Mouse (Mus musculus): ENCODE measurements around the gene Sult1b1. TPM values are rescaled to one million over a fixed set of nuclear protein-coding genes. Genes with fewer than 3 reads are reported as not detected.
"Not testable (repeated sequence)": the region's sequence is repeated elsewhere in the genome, so short reads cannot be mapped to it uniquely, and the experiment has no call there.

Sult1b1 gene
- polyA plus RNA-seq, 1 experiment from 2014 or later, result not detected

- 33% methylated on average over 1 of the region's 1 CpGs for WGBS
- no peak for ATAC-seq
- no peak overlapping the region for H3K27ac ChIP-seq (ENCODE audit: low read depth, low read length)
Measured at GRCm38 (mm10) chr5:87550935-87551334, 12.9 kb upstream of the Sult1b1 start.

DNA sequence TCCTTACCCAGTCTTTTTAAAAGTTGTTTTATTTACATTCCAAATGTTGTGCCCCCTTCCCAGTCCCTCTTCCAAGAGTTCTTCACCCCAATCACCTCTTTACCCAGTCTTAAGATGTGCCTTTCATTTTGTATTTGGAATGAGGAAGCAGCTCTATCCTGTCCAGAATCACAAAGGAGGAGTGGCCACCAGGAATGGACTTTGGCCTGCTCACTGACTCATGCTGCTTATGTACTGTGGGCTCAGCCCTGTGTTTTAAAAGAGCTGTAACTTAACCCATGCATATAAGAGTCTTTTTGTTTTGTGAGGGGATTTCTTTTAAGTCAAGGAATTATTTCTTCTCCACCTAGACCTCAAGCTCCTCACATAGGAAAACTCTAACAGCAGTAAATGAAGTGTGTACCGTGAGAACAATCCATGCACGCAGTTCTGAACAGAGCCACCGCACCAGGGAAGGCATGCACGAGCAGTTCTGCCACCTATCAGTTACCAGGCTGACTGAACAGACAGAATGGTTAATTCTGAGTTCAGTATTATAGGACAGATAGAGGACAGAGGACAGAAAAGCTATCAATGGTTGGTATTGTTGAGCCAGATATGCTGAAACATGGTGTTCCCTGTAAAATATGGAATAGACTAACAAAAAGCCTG, 1.9 kb downstream of the Sult1b1 start:
- no peaks in the 10 kb centered on the region for H3K27me3 ChIP-seq (replicated peaks; ENCODE audit: control insufficient read depth, insufficient read depth, low read length)
- H3K27ac ChIP-seq (ENCODE audit: low read depth, low read length), result no peak overlapping the region
- H3K4me2 ChIP-seq (ENCODE audit: low read length), result no peak overlapping the region
- H3K36me3 ChIP-seq (ENCODE audit: control insufficient read depth, insufficient read depth, low read length), result no peaks in the 10 kb centered on the region
- H3K4me3 ChIP-seq (ENCODE audit: low read length), result no peak overlapping the region
- H3K9ac ChIP-seq (ENCODE audit: low read depth, low read length), result no peak overlapping the region
- H3K4me1 ChIP-seq (ENCODE audit: control insufficient read depth, insufficient read depth, low read depth, low read length), result no peaks in the 10 kb centered on the region
- H3K9me3 ChIP-seq (ENCODE audit: control insufficient read depth, low read length), result no peaks in the 10 kb centered on the region
- 66% methylated on average over 4 of the region's 4 CpGs for WGBS
- no peak for ATAC-seq

More at GRCm38 (mm10) chr5:87550935-87551334, 12.9 kb upstream of the Sult1b1 start:
- Histone ChIP-seq H3K4me2 (ENCODE audit: low read length) (no peak overlapping the region), H3K4me1 (ENCODE audit: control insufficient read depth, insufficient read depth, low read depth, low read length) (no peaks in the 10 kb centered on the region), H3K27me3 (replicated peaks; ENCODE audit: control insufficient read depth, insufficient read depth, low read length) (no peaks in the 10 kb centered on the region), H3K9me3 (ENCODE audit: control insufficient read depth, low read length) (no peaks in the 10 kb centered on the region), H3K36me3 (ENCODE audit: control insufficient read depth, insufficient read depth, low read length) (no peaks in the 10 kb centered on the region), H3K4me3 (ENCODE audit: low read length) (no peak overlapping the region), H3K9ac (ENCODE audit: low read depth, low read length) (no peak overlapping the region)

GRCm38 (mm10) chr5:87532288-87532687, 5.7 kb downstream of the Sult1b1 start:
- no peak overlapping the region for H3K4me3 ChIP-seq (ENCODE audit: low read length)
- ATAC-seq, result no peak
- no peaks in the 10 kb centered on the region for H3K36me3 ChIP-seq (ENCODE audit: control insufficient read depth, insufficient read depth, low read length)
- H3K4me2 ChIP-seq (ENCODE audit: low read length), result no peak overlapping the region
- no peak overlapping the region for H3K27ac ChIP-seq (ENCODE audit: low read depth, low read length)
- no peaks in the 10 kb centered on the region for H3K27me3 ChIP-seq (replicated peaks; ENCODE audit: control insufficient read depth, insufficient read depth, low read length)
- H3K9ac ChIP-seq (ENCODE audit: low read depth, low read length), result no peak overlapping the region
- WGBS, result 82% methylated on average over 2 of the region's 2 CpGs
- no peaks in the 10 kb centered on the region for H3K9me3 ChIP-seq (ENCODE audit: control insufficient read depth, low read length)
- H3K4me1 ChIP-seq (ENCODE audit: control insufficient read depth, insufficient read depth, low read depth, low read length), result no peaks in the 10 kb centered on the region

DNA sequence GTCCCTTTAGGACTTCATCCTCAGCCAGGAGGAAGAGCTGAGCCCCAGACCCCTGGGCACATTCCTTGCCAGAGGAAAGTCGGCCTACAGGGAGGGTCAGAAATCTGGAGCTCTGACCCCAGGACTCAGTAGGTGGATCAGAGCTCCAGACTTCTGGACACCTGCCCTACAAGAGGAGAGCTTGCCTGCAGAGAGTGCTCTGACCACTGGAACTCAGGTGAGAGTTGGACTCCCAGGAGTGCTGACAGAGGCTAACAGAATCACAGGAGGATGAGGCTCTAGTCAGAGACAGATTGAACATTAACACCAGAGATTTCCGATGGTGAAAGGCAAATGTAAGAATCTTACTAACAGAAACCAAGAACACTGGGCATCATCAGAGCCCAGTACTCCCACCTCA, 14.4 kb downstream of the Sult1b1 start:
- H3K36me3 ChIP-seq (ENCODE audit: control insufficient read depth, insufficient read depth, low read length); H3K27me3 ChIP-seq (replicated peaks; ENCODE audit: control insufficient read depth, insufficient read depth, low read length); H3K4me2 ChIP-seq (ENCODE audit: low read length); H3K27ac ChIP-seq (ENCODE audit: low read depth, low read length); ATAC-seq; H3K9ac ChIP-seq (ENCODE audit: low read depth, low read length); H3K4me3 ChIP-seq (ENCODE audit: low read length); H3K4me1 ChIP-seq (ENCODE audit: control insufficient read depth, insufficient read depth, low read depth, low read length); H3K9me3 ChIP-seq (ENCODE audit: control insufficient read depth, low read length): not testable (repeated sequence)
- WGBS, result 95% methylated on average over 2 of the region's 2 CpGs

DNA sequence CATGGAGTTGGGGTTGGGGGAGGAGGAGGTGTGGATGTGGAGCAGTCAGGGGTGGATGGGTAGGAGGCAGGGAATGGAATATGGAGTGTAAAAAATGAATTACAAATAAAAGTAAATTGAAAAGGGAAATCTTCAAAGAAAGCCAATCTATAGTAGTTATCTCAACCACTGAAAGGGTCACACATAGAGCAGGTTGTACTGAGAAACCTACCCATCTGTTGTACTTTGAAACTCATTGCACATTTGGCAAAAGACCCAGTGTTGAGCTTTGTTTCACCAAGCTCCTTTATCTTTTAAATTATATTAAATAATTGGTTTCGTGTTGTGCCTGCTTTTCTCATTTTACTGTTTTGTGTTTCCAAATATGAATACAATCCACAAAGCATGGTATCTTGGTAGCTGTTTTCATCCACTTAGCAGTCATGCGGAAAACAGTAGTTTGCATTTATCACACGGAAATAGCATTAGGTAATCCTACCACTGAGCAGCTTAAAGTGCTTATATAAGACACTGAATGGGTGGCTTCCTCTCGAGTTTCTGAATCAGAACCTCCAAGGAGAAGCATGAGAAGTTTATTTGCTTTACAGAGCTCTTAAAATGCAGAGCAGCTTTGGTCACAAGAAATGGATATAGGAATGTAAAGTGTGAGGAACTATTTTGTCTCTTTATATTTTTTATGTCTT, 32.1 kb downstream of the Sult1b1 start:
- Histone ChIP-seq H3K36me3 (ENCODE audit: control insufficient read depth, insufficient read depth, low read length) (no peaks in the 10 kb centered on the region), H3K9me3 (ENCODE audit: control insufficient read depth, low read length) (no peaks in the 10 kb centered on the region), H3K27me3 (replicated peaks; ENCODE audit: control insufficient read depth, insufficient read depth, low read length) (no peaks in the 10 kb centered on the region), H3K4me3 (ENCODE audit: low read length) (no peak overlapping the region), H3K27ac (ENCODE audit: low read depth, low read length) (no peak overlapping the region), H3K4me2 (ENCODE audit: low read length) (no peak overlapping the region), H3K4me1 (ENCODE audit: control insufficient read depth, insufficient read depth, low read depth, low read length) (no peaks in the 10 kb centered on the region), H3K9ac (ENCODE audit: low read depth, low read length) (no peak overlapping the region)
- WGBS, result 66% methylated on average over 4 of the region's 4 CpGs
- ATAC-seq, result no peak

GRCm38 (mm10) chr5:87502687-87503086, 35.3 kb downstream of the Sult1b1 start:
- Histone ChIP-seq H3K36me3 (ENCODE audit: control insufficient read depth, insufficient read depth, low read length) (no peaks in the 10 kb centered on the region), H3K9me3 (ENCODE audit: control insufficient read depth, low read length) (no peaks in the 10 kb centered on the region), H3K27ac (ENCODE audit: low read depth, low read length) (no peak overlapping the region), H3K4me2 (ENCODE audit: low read length) (no peak overlapping the region), H3K4me1 (ENCODE audit: control insufficient read depth, insufficient read depth, low read depth, low read length) (no peaks in the 10 kb centered on the region), H3K4me3 (ENCODE audit: low read length) (no peak overlapping the region), H3K9ac (ENCODE audit: low read depth, low read length) (no peak overlapping the region), H3K27me3 (replicated peaks; ENCODE audit: control insufficient read depth, insufficient read depth, low read length) (no peaks in the 10 kb centered on the region)
- 76% methylated on average over 1 of the region's 1 CpGs for WGBS
- ATAC-seq, result no peak

DNA sequence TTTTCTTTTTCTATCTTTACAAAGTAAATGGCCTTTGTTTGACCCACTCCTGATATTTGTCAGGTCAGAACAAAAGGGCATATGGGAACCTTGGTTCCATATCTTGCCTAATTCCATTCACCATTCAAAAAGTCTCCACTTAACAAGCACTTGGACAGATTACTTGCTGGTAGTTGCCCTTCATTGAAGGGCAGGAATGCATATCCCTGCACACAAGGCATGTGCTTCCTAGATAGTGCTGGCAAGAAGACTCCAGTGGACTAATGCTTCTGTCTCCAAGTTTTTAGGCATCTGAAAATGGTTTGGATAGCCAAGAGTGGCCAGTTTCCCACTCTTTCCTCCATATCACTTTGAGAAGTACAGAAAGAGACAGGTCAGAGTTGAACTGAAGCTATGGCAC, 38.7 kb downstream of the Sult1b1 start:
- no peak overlapping the region for H3K4me2 ChIP-seq (ENCODE audit: low read length)
- H3K27me3 ChIP-seq (replicated peaks; ENCODE audit: control insufficient read depth, insufficient read depth, low read length), result no peaks in the 10 kb centered on the region
- H3K36me3 ChIP-seq (ENCODE audit: control insufficient read depth, insufficient read depth, low read length), result no peaks in the 10 kb centered on the region
- no peak overlapping the region for H3K4me3 ChIP-seq (ENCODE audit: low read length)
- no peaks in the 10 kb centered on the region for H3K9me3 ChIP-seq (ENCODE audit: control insufficient read depth, low read length)
- H3K9ac ChIP-seq (ENCODE audit: low read depth, low read length), result no peak overlapping the region
- H3K27ac ChIP-seq (ENCODE audit: low read depth, low read length), result no peak overlapping the region
- no peak for ATAC-seq
- H3K4me1 ChIP-seq (ENCODE audit: control insufficient read depth, insufficient read depth, low read depth, low read length), result no peaks in the 10 kb centered on the region

- no peaks in the 10 kb centered on the region for H3K4me1 ChIP-seq (ENCODE audit: control insufficient read depth, insufficient read depth, low read depth, low read length)
Measured at GRCm38 (mm10) chr5:87498936-87499335, 39.1 kb downstream of the Sult1b1 start.

DNA sequence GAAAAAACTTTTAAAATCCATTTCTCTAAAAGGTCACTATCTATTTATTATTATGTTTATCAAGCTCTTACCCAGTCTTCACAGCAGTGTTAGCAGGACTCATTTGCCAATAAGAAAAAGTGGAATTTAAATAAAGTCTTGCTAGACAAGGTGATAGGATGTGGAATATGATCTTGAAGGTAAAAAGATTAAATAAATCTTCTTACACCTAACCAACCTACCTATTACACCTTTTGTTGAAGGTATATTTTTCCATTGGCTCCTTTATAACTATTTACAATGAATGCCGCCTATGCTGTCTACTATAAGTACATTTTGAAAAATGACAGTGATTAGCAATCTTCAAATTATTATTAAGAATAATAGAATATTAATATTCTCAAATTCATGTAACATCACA, 47.2 kb downstream of the Sult1b1 start, which contains the start of gene Ugt2a1:
TSS of gene Ugt2a1 (minus strand) at position 101 of the 400 bp plus-strand sequence.
- no peaks in the 10 kb centered on the region for H3K36me3 ChIP-seq (ENCODE audit: control insufficient read depth, insufficient read depth, low read length)
- H3K4me3 ChIP-seq (ENCODE audit: low read length), result no peak within 1 kb of the TSS
- H3K4me2 ChIP-seq (ENCODE audit: low read length), result no peak within 1 kb of the TSS
- no peaks in the 10 kb centered on the region for H3K27me3 ChIP-seq (replicated peaks; ENCODE audit: control insufficient read depth, insufficient read depth, low read length)
- H3K9ac ChIP-seq (ENCODE audit: low read depth, low read length), result no peak within 1 kb of the TSS
- H3K4me1 ChIP-seq (ENCODE audit: control insufficient read depth, insufficient read depth, low read depth, low read length), result no peaks in the 10 kb centered on the region
- H3K27ac ChIP-seq (ENCODE audit: low read depth, low read length), result no peak within 1 kb of the TSS
- H3K9me3 ChIP-seq (ENCODE audit: control insufficient read depth, low read length), result no peaks in the 10 kb centered on the region
- 93% methylated on average over 1 of the region's 1 CpGs for WGBS
- ATAC-seq, result no peak

More at GRCm38 (mm10) chr5:87498936-87499335, 39.1 kb downstream of the Sult1b1 start:
- Histone ChIP-seq H3K9ac (ENCODE audit: low read depth, low read length) (no peak overlapping the region), H3K27me3 (replicated peaks; ENCODE audit: control insufficient read depth, insufficient read depth, low read length) (no peaks in the 10 kb centered on the region), H3K4me2 (ENCODE audit: low read length) (no peak overlapping the region), H3K27ac (ENCODE audit: low read depth, low read length) (no peak overlapping the region), H3K36me3 (ENCODE audit: control insufficient read depth, insufficient read depth, low read length) (no peaks in the 10 kb centered on the region), H3K9me3 (ENCODE audit: control insufficient read depth, low read length) (no peaks in the 10 kb centered on the region), H3K4me3 (ENCODE audit: low read length) (no peak overlapping the region)
- no peak for ATAC-seq
